Mouse (Mus musculus) CD4-positive, CD25-positive, alpha-beta regulatory T cell, adult 4 months (primary cell): ENCODE results near the gene Eif6. TPM values are rescaled to one million over a fixed set of nuclear protein-coding genes. Genes with fewer than 3 reads are reported as not detected.

Experiments
- ATAC-seq: one replicate; pipeline ENCODE4 v1.8.0; 2017
- polyA plus RNA-seq, 2 experiments: library from polyadenylated mRNA; unstranded; fragments of 100-300 nt; shearing (Covaris generic); gene quantifications; one replicate each; pipeline ENCODE4 v1.2.1; 2017

Gene Eif6
- polyA plus RNA-seq, 2 experiments from 2014 or later, result 63.3 to 77.1 TPM

- ATAC-seq, result no peak
Observed at GRCm38 (mm10) chr2:155823722-155824121, 3.0 kb downstream of the Eif6 start.

- ATAC-seq, result no peak
Observed at GRCm38 (mm10) chr2:155820779-155821178, 5.9 kb downstream of the Eif6 start.

- peak; percentile 9 for ATAC-seq
Observed at GRCm38 (mm10) chr2:155819449-155820251, 7.1 kb downstream of the Eif6 start.

GRCm38 (mm10) chr2:155819392-155819448 is 7.5 kb downstream of the Eif6 start, which contains the start of gene BC029722:
BC029722 (minus strand) TSS chr2:155819426.
- no peak for ATAC-seq

- ATAC-seq, result peak; percentile 99
Observed at GRCm38 (mm10) chr2:155818596-155819391, 7.9 kb downstream of the Eif6 start.

- ATAC-seq, result no peak
Observed at GRCm38 (mm10) chr2:155817301-155818245, 9.2 kb downstream of the Eif6 start.

- ATAC-seq, result no peak
Observed at GRCm38 (mm10) chr2:155816179-155816578, 10.5 kb downstream of the Eif6 start.

GRCm38 (mm10) chr2:155814829-155815228 is 11.9 kb downstream of the Eif6 start:
- no peak for ATAC-seq

GRCm38 (mm10) chr2:155812637-155813036 is 14.1 kb downstream of the Eif6 start:
- peak; percentile 19 for ATAC-seq

GRCm38 (mm10) chr2:155811821-155812396 is 14.8 kb downstream of the Eif6 start:
- peak; percentile 82 for ATAC-seq

- ATAC-seq, result no peak
Observed at GRCm38 (mm10) chr2:155809620-155810019, 17.1 kb downstream of the Eif6 start.

- no peak for ATAC-seq
Observed at GRCm38 (mm10) chr2:155807408-155807807, 19.3 kb downstream of the Eif6 start.

- ATAC-seq, result no peak
Observed at GRCm38 (mm10) chr2:155806548-155806947, 20.2 kb downstream of the Eif6 start.

GRCm38 (mm10) chr2:155805925-155806255 is 20.8 kb downstream of the Eif6 start:
- ATAC-seq, result no peak

- no peak for ATAC-seq
Observed at GRCm38 (mm10) chr2:155805231-155805924, 21.3 kb downstream of the Eif6 start.

- ATAC-seq, result no peak
Observed at GRCm38 (mm10) chr2:155804053-155804452, 22.7 kb downstream of the Eif6 start.

- ATAC-seq, result no peak
Observed at GRCm38 (mm10) chr2:155802761-155803160, 24.0 kb downstream of the Eif6 start.

- no peak for ATAC-seq
Observed at GRCm38 (mm10) chr2:155798613-155799012, 28.1 kb downstream of the Eif6 start.

GRCm38 (mm10) chr2:155794674-155795445 is 31.9 kb downstream of the Eif6 start:
- no peak for ATAC-seq

GRCm38 (mm10) chr2:155792899-155793298 is 33.8 kb downstream of the Eif6 start:
- ATAC-seq, result no peak
